Mouse (Mus musculus) intestine, postnatal 0 days (tissue): ENCODE measurements around the gene Kifap3. TPM values are rescaled to one million over a fixed set of nuclear protein-coding genes. Genes with fewer than 3 reads are reported as not detected.

Source experiments
- ATAC-seq: fragments of 200-750 bp; cut with Nextera tagmentation; 2 replicates; pipeline ENCODE4 v1.8.0; 2017; ENCODE audit warnings: mild to moderate bottlenecking, moderate TSS enrichment, moderate library complexity
- H3K27ac ChIP-seq: fragments of 300-500 bp; sonication (generic); 2 replicates; pipeline ENCODE4 v1.5.1; 2014; ENCODE audit warnings: mild to moderate bottlenecking, low read depth, low read length, moderate library complexity
- H3K27me3 ChIP-seq: fragments of 300-500 bp; sonication (generic); replicated peaks from 2 replicates; pipeline ENCODE4 v1.6.1; 2014; ENCODE audit warnings: low read length, mixed read lengths; ENCODE audit not compliant: control insufficient read depth, insufficient read depth
- H3K36me3 ChIP-seq: fragments of 300-500 bp; sonication (generic); 2 replicates; pipeline ENCODE4 v1.6.1; 2014; ENCODE audit warnings: mild to moderate bottlenecking, moderate library complexity; ENCODE audit not compliant: control insufficient read depth, insufficient read depth
- H3K4me1 ChIP-seq: fragments of 300-500 bp; sonication (generic); replicated peaks from 2 replicates; pipeline ENCODE4 v1.6.1; 2014; ENCODE audit warnings: antibody characterized with exemption, low read length, mixed read lengths; ENCODE audit not compliant: control insufficient read depth, insufficient read depth
- H3K4me2 ChIP-seq: fragments of 300-500 bp; sonication (generic); replicated peaks from 2 replicates; pipeline ENCODE4 v1.6.1; 2014; ENCODE audit warnings: low read depth, mild to moderate bottlenecking, moderate library complexity
- H3K4me3 ChIP-seq: fragments of 300-500 bp; sonication (generic); 2 replicates; pipeline ENCODE4 v1.5.1; 2014; ENCODE audit warnings: low read depth, low read length
- H3K9ac ChIP-seq: fragments of 300-500 bp; sonication (generic); 2 replicates; pipeline ENCODE4 v1.6.1; 2014; ENCODE audit warnings: mild to moderate bottlenecking, low read depth, low read length
- H3K9me3 ChIP-seq: fragments of 300-500 bp; sonication (generic); 2 replicates; pipeline ENCODE4 v1.6.1; 2016; ENCODE audit warnings: mixed run types; ENCODE audit not compliant: control insufficient read depth
- CTCF ChIP-seq: sonication (generic); IDR thresholded peaks from 2 replicates; pipeline ENCODE4 v1.5.1; 2016; ENCODE audit warnings: low read depth, mild to moderate bottlenecking, control low read depth, antibody characterized with exemption, moderate library complexity
- WGBS: fragments of 180-500 bp; shearing (Covaris S2); extraction: QIAGEN DNeasy Blood & Tissue Kit; methylation state at CpG from one replicate; pipeline ENCODE4 v1.1.7; 2014; 5-methylcytosine and 5-hydroxymethylcytosine counted together
- polyA plus RNA-seq: library from polyadenylated mRNA; unstranded; fragments of >200 nt; fragmentation: Nextera tagmentation; extraction: Ambion mirVana; gene quantifications from 2 replicates; pipeline ENCODE4 v1.2.1, GENCODE M21; 2015

Gene Kifap3
- polyA plus RNA-seq, 1 experiment from 2014 or later, result 7.5 TPM

DNA sequence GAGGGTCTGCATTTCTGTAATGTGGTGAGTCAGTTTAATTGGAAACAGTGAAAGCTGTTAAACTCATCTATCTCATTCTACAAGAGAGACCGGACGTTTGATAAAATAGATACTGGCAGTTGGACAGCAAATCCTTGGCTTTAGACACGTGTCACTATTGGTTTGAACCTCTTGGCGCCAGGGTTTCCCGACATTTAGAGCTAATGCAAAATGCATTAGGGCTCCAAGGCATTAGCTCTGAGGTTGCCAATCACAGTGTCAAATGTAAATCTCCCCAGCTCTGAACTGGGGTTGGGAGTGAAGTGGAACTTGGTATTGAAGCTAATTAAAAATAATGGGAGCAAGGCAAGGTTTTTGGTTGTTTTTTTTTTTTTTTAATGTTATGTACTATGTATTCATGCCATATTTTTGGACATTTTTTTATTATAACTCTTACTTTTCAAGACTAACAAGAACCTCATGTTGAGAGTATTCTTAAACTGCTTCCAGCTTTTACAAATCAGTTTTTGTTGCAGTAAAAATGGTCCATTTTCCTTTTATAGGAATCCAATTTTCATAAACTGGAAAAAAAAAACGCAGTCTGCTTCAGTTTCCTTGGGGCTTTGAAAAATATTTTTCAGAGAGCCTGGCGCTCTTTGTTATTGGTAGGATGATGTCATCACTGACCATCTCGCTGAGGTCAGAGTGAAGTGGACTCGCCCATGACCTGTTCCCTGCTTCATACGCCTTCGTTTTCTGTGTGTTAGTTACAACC, 114.6 kb downstream of the Kifap3 start:
- H3K9me3 ChIP-seq, result no peaks in the 10 kb centered on the region
- H3K4me2 ChIP-seq, result no peak overlapping the region
- H3K27ac ChIP-seq, result no peak overlapping the region
- no peaks in the 10 kb centered on the region for H3K4me1 ChIP-seq
- 86% methylated on average over 11 of the region's 11 CpGs for WGBS
- TF ChIP-seq CTCF, result no peak
- H3K9ac ChIP-seq, result no peak overlapping the region
- no peak overlapping the region for H3K4me3 ChIP-seq
- ATAC-seq, result no peak
- H3K36me3 ChIP-seq, result no peaks in the 10 kb centered on the region
- H3K27me3 ChIP-seq, result no peaks in the 10 kb centered on the region

- Histone ChIP-seq H3K27me3 (no peaks in the 10 kb centered on the region), H3K9me3 (no peaks in the 10 kb centered on the region), H3K27ac (no peak overlapping the region), H3K4me1 (no peaks in the 10 kb centered on the region), H3K36me3 (no peaks in the 10 kb centered on the region), H3K4me3 (no peak overlapping the region), H3K9ac (no peak overlapping the region), H3K4me2 (no peak overlapping the region)
- 61% methylated on average over 5 of the region's 5 CpGs for WGBS
- TF ChIP-seq CTCF, result no peak
- no peak for ATAC-seq
Observed at GRCm38 (mm10) chr1:163898291-163898764, 118.9 kb downstream of the Kifap3 start.

- WGBS, result 79% methylated on average over 2 of the region's 2 CpGs
- Histone ChIP-seq H3K4me3 (no peak overlapping the region), H3K36me3 (no peaks in the 10 kb centered on the region), H3K9ac (no peak overlapping the region), H3K9me3 (no peaks in the 10 kb centered on the region), H3K27ac (no peak overlapping the region), H3K4me1 (no peaks in the 10 kb centered on the region), H3K27me3 (no peaks in the 10 kb centered on the region), H3K4me2 (no peak overlapping the region)
- TF ChIP-seq CTCF, result no peak
- ATAC-seq, result no peak
Observed at GRCm38 (mm10) chr1:163899575-163899974, 120.2 kb downstream of the Kifap3 start.

DNA sequence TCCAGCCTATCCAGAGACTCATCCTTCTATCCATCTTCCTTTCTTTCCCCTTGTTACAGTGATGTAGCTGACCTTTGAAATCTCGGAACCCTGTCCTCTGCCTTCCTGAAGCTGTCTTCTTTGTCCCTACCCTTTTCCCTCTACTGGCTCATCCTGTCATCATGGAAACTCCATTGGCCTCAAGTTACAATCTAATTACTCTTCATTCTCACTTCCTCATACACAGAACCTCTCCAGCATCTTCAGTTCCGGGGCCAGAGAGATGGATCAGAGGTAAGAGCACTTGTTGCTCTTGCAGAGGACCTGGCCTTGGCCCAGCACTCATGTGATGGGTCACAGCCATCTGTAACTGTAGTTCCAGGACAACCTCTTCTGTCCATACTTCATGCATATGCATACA, 120.8 kb downstream of the Kifap3 start:
- 88% methylated on average over 2 of the region's 2 CpGs for WGBS
- no peak for ATAC-seq
- no peak overlapping the region for H3K4me3 ChIP-seq
- no peak overlapping the region for H3K9ac ChIP-seq
- H3K4me1 ChIP-seq, result no peaks in the 10 kb centered on the region
- H3K36me3 ChIP-seq, result no peaks in the 10 kb centered on the region
- TF ChIP-seq CTCF, result no peak
- H3K4me2 ChIP-seq, result no peak overlapping the region
- H3K9me3 ChIP-seq, result no peaks in the 10 kb centered on the region
- no peak overlapping the region for H3K27ac ChIP-seq
- H3K27me3 ChIP-seq, result no peaks in the 10 kb centered on the region

- Histone ChIP-seq H3K27me3 (no peaks in the 10 kb centered on the region), H3K9me3 (no peaks in the 10 kb centered on the region), H3K4me3 (no peak overlapping the region), H3K4me2 (no peak overlapping the region), H3K9ac (no peak overlapping the region), H3K27ac (no peak overlapping the region), H3K36me3 (no peaks in the 10 kb centered on the region), H3K4me1 (no peaks in the 10 kb centered on the region)
- TF ChIP-seq CTCF, result no peak
- no peak for ATAC-seq
- 93% methylated on average over 3 of the region's 3 CpGs for WGBS
Observed at GRCm38 (mm10) chr1:163903411-163903810, 124.0 kb downstream of the Kifap3 start.

DNA sequence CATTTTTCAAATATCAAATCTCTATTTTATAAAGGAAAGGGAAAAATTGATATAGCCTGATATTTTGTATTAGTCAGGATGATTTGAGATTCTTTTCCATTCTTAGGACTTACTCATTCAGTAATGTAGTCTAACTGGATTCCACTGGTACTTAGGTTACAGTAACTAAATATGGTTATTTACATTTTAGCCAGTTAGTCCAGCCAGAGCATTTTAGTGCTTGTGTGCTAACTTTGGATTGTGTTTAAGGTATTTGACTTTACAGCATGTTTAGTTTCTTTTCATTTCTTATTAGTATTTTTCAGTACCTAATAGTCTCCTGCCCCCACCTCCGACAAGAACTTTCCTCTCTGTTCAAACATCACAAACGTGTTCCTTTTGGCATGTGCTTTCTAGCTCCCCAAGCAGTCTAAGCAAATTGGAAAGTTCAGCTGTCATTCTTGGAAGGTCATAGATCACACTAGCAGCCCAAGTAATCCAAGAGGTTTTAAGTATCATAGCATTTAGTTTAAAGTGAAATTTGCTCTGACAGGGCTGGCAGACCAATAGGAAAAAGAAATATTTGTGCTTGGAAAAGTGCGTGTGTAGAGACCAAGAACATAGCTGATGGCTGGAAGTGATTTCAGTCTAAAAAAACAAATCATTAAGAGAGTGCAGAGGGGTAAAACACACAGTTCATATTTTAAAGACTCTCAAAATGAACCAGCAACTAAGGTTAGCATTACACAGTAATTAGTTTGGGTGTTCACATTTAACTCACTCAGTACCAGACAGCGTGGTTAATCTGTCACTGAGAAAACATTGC, 127.8 kb downstream of the Kifap3 start:
- TF ChIP-seq CTCF, result no peak
- H3K27me3 ChIP-seq, result no peaks in the 10 kb centered on the region
- no peak overlapping the region for H3K9ac ChIP-seq
- H3K36me3 ChIP-seq, result no peaks in the 10 kb centered on the region
- no peak for ATAC-seq
- no peaks in the 10 kb centered on the region for H3K9me3 ChIP-seq
- H3K4me3 ChIP-seq, result no peak overlapping the region
- H3K4me1 ChIP-seq, result no peaks in the 10 kb centered on the region
- no peak overlapping the region for H3K27ac ChIP-seq
- 58% methylated on average over 4 of the region's 4 CpGs for WGBS
- no peak overlapping the region for H3K4me2 ChIP-seq
